Mouse (Mus musculus): ENCODE data around the gene Tgfbr3.

Gene Tgfbr3

GRCm38 (mm10) chr5:107167373-107167772, 122.1 kb downstream of the Tgfbr3 start:
- peak; percentile 39 for DNase-seq

DNA sequence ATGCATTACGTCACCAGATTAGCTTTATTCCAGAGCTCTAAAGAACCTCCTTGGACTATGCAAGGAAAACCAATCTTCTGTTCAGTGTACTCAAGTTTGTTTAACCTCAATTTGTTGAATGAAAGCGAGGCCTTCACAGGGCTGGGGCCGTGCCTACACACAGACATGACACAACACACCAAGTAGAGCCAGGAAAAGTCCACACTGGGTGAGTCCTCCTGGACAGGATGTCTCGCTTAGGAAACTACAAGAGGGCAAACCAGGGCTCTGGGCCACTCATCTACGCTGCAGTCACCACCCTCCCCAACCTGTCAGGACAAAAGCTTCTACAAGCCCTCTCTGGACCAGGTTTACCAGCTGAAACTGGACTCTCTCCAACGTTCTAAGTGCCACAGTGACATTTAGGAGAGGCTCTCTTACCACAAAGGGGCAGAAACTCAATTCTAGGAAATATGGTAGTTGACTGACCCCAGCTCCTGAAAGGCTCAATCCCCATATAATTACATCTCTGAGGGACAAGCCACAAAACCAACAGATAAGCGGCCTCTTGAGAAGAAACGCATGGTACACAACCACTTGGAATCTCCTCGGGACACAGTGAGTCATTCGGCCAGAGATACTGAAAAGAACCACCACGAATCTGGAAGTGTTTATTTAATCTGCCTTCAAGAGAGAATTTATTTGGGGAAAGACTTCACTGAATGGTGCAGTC, 122.6 kb downstream of the Tgfbr3 start:
- peak; percentile 33 for DNase-seq

DNA sequence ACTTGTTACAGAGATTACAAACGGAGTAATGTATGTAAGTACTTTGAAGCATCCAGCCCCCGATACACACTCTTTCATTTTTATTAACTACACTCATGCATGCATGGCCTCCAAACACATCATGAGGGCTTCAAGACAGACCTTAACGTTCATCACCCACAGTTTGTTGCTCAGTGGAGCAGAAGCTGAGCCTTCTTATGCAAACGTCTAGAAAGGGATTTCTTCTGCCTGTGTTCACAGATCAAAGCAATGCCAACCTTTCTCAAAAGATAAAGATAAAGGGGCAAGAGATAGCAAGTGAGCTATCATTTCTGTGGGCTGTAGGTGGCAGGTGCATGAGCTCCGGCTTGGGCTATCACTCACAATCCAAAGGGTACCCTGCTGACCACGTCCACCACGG, 123.7 kb downstream of the Tgfbr3 start:
- no peak for DNase-seq

GRCm38 (mm10) chr5:107165271-107165670, 124.2 kb downstream of the Tgfbr3 start:
- DNase-seq, result no peak

- DNase-seq, result no peak
Observed at GRCm38 (mm10) chr5:107164856-107165255, 124.6 kb downstream of the Tgfbr3 start.

GRCm38 (mm10) chr5:107164146-107164545, 125.3 kb downstream of the Tgfbr3 start:
- DNase-seq, result no peak

DNA sequence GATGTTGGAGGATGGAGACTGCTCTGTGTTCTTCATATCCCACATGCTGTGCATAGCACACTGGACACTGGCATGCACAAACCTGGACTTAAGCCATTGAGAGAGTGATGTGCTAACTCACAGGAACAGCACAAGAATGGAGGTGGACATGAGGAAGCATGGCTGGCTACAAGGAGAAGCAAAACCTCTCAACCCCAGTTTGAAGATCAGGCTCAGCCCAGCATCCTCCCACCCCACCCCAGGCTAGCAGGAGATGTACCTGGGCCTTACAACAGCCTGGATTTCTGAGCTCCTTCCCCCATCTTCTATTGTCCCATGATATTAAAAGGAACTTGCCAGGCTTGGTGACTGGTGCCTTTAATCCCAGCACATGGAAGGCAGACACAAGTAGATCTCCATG, 126.1 kb downstream of the Tgfbr3 start:
- DNase-seq, result no peak

DNA sequence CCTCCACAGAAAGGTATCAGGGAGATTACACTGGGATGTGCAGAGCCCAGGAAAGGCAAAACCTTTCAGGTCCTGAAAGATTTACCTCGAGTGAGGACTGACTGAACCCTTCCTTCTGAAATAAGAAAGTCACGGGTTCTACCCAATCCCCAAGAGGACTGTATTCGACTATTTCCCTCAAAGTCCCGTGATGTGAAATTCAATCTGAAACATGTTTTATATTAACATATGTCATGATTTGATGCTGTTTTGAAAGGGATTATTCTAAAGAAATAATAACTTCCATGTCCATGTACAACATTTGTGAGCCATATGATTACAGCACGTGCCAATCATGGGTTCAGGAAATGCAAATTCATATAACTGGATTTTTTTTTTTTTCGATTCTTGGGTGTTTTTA, 126.6 kb downstream of the Tgfbr3 start:
- DNase-seq, result no peak

DNA sequence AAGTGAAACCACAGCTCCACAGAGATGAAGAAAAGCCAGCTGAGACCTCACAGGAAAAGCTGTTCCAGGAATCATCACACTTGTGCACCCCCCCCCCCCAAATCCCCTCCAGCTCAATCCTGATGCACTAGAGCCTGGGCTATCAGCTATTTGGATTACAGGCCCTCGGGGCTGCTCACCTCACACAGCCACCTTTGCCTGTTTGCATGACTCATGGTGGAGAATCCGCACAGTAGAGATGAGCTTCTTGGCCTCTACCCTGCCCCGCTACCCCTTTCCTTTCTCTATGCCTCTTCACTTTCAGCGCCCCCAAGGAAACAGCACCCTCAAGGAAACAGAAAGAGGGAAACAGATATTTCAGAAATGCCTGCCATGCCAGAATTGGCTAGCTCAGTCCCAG, 127.1 kb downstream of the Tgfbr3 start:
- no peak for DNase-seq

DNA sequence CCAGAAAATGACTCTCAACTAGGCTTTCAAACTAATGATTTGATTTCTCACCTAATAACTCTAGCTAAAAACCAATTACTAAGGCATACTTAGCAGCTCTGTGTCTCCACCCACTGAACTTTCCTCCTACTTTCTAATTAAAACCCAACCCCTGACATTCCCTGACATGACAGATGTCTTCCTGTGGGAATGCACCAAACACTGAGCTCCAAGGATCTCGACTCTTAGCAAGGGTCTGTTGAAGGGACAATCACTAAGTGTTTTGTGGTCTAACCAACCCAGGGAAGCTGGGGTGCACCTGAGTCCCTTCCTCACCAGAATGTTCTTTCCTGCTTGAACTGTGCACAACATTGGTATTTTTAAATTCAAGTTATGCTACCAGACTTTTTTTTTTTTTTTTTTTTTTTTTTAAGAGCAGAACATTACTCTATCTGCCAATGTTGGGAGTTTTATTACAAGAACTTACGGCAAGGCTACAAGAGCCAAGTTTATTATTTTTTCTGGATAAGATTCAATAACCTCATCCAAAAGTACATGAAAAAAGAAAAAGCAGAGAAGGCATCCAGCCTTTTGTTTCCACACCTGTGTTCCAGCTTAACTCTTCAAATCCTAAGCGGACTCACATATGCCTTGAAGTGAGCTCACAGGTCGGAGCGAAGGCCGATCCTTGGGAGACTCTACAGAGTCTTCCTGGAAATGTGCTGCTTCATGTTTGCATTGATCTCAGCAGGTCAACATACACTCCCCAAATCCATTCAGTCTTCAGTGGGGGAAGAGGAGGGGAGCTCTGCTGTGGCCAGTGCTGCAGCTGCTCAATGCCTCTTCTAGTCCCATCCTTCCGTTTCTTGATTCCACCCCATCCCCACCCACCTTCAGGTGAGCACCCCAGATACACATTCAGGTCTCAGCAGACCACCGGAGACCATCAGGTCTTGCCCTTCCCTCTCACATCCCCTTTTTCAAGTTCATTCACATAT, 129.2 kb downstream of the Tgfbr3 start:
- peak; percentile 38 for DNase-seq

GRCm38 (mm10) chr5:107158531-107159178, 130.8 kb downstream of the Tgfbr3 start:
- DNase-seq, result no peak

GRCm38 (mm10) chr5:107157384-107157783, 132.0 kb downstream of the Tgfbr3 start:
- DNase-seq, result peak; percentile 29

DNA sequence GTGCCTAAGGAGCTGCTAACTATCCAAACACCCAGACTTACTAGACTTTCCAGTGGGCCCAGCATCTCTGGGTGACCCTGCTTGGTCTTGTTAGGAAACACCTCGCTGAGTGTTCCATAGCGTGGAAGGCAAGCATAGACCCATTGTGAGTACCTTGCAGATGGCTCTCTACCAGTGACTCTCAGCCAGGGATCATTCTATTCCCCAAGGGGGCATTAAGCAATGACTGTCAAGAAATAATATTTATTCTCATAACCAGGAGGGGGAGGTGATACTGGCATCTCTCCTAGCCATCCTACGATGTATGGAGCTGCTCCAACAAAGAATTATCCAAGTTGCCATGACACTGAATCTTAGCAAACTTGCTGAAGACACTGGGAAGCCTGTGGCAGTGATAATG, 133.3 kb downstream of the Tgfbr3 start:
- no peak for DNase-seq

DNA sequence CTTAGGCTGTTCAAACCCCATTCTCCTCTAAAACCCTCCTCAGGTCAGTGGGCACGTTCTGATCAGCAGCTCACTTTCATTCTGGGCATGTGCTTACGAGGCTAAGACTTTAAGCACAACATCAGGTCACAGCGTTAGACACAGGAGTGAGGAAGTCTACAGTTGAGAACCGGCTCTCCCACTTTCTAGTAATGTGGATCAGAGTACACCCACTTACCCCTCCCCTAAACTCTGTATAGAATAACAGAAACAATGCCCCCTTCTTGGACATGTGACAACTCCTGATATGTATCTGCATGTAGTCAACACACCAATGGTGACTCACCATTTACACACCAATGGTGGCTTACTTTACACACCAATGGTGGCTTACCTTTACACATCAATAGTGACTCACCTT, 136.4 kb downstream of the Tgfbr3 start:
- DNase-seq, result no peak

GRCm38 (mm10) chr5:107151320-107151719, 138.1 kb downstream of the Tgfbr3 start:
- no peak for DNase-seq

DNA sequence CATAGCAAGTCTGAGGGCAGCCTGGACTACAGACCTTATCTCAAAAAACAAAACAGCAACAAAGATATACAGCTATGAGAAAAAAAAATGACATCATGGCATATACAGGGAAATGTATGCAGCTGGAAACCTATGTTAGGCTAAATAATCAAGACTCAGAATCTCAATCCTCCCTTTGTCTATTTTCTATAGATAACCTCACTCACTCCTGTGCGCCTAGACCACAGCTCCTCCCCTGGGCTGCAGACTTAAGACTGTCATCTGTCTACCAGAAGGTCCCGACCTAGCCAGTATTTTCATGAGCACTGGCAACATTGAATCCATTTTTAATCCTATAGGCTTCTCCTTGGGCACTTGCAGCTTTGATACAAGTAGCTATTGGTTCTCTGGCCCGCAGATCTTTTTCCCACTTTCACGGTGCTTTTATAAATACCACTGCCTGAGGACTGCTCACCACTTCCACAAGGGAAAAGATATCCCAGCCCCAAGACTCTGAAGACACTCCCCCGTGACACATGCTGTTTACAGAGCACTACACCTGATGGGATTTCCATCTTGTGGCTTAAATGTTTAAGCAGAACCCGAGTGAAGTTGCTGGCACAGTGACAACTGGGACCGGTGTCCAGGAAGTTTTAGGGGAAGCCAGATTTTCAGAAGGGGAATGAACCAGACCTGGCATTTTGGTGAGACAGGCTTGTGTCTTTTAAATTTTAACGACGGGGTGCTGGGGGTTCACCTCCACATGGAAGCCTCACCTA, 138.7 kb downstream of the Tgfbr3 start:
- DNase-seq, result no peak

- peak; percentile 66 for DNase-seq
Observed at GRCm38 (mm10) chr5:107147951-107148766, 141.3 kb downstream of the Tgfbr3 start.

DNA sequence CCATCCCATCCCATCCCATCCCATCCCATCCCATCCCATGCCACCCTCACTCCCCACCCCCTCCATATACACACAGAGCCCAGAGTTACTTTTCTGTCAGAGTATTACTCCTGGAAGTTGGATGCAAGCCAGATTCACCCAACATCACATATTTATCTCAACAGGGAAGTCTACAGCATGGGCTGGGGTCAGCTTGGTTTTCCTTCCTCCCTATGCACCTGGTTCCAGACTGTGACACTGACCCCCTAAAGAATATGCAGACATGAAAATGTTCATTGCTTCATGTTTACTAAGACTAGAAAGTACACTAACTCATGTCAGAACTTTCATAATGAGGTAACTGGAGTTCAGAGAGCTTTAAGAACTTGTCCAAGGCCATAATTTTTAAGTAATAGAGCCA, 142.0 kb downstream of the Tgfbr3 start:
- no peak for DNase-seq

GRCm38 (mm10) chr5:107146111-107146616, 143.3 kb downstream of the Tgfbr3 start:
- DNase-seq, result no peak

DNA sequence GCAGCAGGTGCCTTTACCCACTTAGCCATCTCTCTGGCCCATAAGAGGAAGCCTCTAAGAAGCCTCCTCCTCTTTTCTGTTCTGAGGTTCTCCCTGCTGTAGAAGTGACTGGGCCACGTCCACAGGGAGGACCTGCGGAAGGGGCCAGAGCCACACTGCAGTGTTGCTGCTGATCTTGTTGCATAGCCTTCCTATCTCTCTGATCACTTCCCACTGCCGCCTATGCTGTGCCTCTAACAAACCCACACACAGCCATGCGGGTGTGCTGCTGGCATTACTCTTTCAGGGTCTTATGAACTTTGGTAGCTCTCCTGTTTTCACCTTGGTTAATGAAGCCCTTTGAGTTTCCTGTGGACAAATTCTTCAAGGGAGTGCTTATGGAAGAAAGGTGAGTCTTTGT, 144.3 kb downstream of the Tgfbr3 start:
- no peak for DNase-seq

DNA sequence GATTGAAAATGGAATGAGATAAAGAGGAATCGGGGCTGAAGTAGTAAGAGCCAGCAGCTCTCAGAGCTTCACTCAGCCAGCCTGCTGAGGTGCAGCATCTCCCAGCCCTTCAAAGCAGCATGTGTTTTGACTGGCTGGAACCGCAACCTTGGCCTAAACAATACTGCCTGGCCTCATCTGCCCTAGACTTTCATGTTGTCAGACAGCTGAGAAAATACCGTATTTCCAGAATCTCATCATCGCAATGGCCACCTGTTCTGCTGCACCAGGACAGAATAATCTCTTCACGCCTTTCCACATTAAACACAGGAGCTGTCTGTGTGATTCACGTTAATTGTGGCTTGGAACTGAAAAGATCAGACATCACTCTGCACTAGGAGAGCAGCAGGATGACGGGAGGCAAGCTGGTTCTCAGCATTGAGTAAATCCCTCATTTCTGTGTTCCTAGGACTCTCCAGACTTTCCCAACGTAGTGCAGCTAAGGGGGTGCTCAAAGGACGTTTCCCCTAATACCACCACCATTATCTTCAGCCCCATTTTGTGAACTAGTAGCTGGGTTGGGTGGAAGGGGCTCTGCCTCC, 145.1 kb downstream of the Tgfbr3 start:
- DNase-seq, result no peak

All from kidney, adult 18-20 months (tissue).